Mouse (Mus musculus) thymus, adult 2 months (tissue): Measurements from ENCODE around the gene Pgf.

Source experiments
- CTCF ChIP-seq: fragments of 200-500 bp; IDR thresholded peaks from 2 replicates; pipeline ENCODE4 v1.5.1; 2012; ENCODE audit warnings: mild to moderate bottlenecking, control low read depth, low read length, moderate library complexity, borderline replicate concordance; ENCODE audit not compliant: control insufficient read depth, poor library complexity, insufficient read depth; ENCODE audit errors: extremely low read depth
- POLR2A ChIP-seq: fragments of 200-500 bp; IDR thresholded peaks from 2 replicates; pipeline ENCODE4 v1.6.1; 2012; ENCODE audit warnings: mild to moderate bottlenecking, low read length, control low read depth, moderate library complexity; ENCODE audit not compliant: control insufficient read depth, poor library complexity, insufficient read depth; ENCODE audit errors: extremely low read depth

DNA sequence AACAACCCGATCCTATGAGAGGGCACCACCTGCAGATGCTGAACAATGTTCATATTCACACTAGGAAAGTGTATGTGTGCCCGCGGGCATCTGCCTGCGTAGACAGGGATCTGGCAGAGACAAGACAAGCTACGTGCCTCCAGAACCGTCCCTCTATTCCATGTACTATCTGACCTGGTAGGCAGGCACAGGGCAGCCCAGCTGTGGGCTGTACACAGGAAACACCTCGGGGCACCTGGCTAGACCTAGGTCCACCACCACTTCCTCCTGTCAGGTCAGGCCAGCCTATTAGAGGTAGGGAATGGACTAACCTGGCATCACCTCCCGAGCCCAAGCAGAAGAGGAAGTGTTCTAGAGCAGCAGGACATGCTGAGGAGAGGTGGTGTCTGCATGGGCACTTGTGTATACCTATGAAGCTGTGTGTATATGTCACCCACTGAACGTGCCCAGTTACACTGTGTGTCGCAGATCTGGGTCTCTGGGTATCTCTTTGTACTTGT is at the start of gene Pgf:
- no peak for TF ChIP-seq POLR2A
- TF ChIP-seq CTCF: no peak
